Comparison of ENCODE assay signal across 23 mouse cellular contexts in the genomic region with DNA sequence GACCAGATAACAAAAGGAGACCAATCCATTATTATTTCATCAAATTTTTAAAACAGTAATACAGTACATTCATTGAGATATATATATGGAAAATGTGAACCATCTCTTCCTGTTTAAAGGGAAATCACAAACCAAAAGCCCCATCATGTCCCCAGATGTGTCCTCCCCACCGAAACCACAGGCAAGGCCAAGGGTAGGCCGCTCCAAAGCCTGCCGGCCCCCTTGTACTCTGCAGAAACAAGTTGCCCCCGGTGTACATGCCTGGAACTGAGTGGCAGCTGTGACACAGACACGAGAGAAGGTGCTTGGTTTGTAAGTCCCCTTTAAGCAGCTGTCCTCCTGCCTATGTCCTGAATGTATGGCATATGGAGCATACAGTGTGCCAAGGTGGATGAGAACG.
DNase-seq lines count a peak whose midpoint lies in the region; ATAC-seq and TF ChIP-seq lines count a peak whose summit lies in the region.
"Had no signal": no experiment of that assay in that cellular context is flagged by ENCODE, and none has a peak within 500 bp of the region (broad histone marks: within the 10 kb centered on the region; RNA-seq: fewer than 3 reads in every experiment).

No protein-coding gene starts in this region.

- no peak overlapping the region for H3K27ac ChIP-seq in heart, embryonic 12.5 days (ENCODE audit: poor library complexity, severe bottlenecking)
- no peak overlapping the region for H3K27ac ChIP-seq in kidney, embryonic 16.5 days (ENCODE audit: low read length)
- no peak overlapping the region for H3K27ac ChIP-seq in kidney, adult 2 months (ENCODE audit: insufficient read depth, low read depth, low read length)
- H3K27ac ChIP-seq: embryonic facial prominence, embryonic 13.5 days; forebrain, embryonic 13.5 days; heart, embryonic 10.5 days; layer of hippocampus, adult 2 months; limb, embryonic 13.5 days; liver, embryonic 12.5 days had no signal

- peaks cover 20% of the 10 kb centered on the region; the same call in 1 of the 2 replicates for H3K36me3 ChIP-seq in heart, embryonic 12.5 days
- peaks cover 23% of the 10 kb centered on the region for H3K36me3 ChIP-seq in kidney, embryonic 16.5 days (ENCODE audit: insufficient read depth, low read length)
- H3K36me3 ChIP-seq in kidney, adult 2 months (ENCODE audit: control insufficient read depth, insufficient read depth, low read length): no peaks in the 10 kb centered on the region; the same call in 1 of the 2 replicates
- H3K36me3 ChIP-seq in splenic B cell, adult 2 months (ENCODE audit: control insufficient read depth, insufficient read depth, low read length, poor library complexity, severe bottlenecking): peaks cover 10% of the 10 kb centered on the region; the same call in 1 of the 2 replicates

- peak; percentile 83 for DNase-seq in heart, adult 11 months
- no peak for DNase-seq in kidney, adult 2 months
- peak; percentile 31 for DNase-seq in brain, embryonic 14.5 days (ENCODE audit: low read depth)
- peak; percentile 3 for DNase-seq in splenic B cell, adult 2 months (ENCODE audit: low read depth, low spot score)
- DNase-seq in adrenal gland, postnatal 36 days: no peak
- DNase-seq: embryo, embryonic 11 days; kidney, postnatal 25 days; layer of hippocampus, postnatal 36 days; lung, adult 2 months; lung, postnatal 14 days; midbrain, embryonic 14.5 days; right cerebral cortex, postnatal 14 days; spleen, adult 18-20 months; thymus, postnatal 25 days had no signal

- no peak overlapping the region for H3K4me3 ChIP-seq in heart, embryonic 12.5 days
- no peak overlapping the region for H3K4me3 ChIP-seq in kidney, embryonic 16.5 days (ENCODE audit: low read length)
- H3K4me3 ChIP-seq in kidney, adult 2 months (ENCODE audit: insufficient read depth, low read depth, low read length): no peak overlapping the region
- H3K4me3 ChIP-seq: embryonic facial prominence, embryonic 13.5 days; forebrain, embryonic 13.5 days; heart, embryonic 10.5 days; layer of hippocampus, adult 2 months; limb, embryonic 13.5 days; liver, embryonic 12.5 days had no signal

- H3K9ac ChIP-seq in heart, embryonic 12.5 days: no peak overlapping the region
- H3K9ac ChIP-seq in kidney, embryonic 16.5 days (replicated peaks; ENCODE audit: low read length): no peak overlapping the region
- H3K9ac ChIP-seq: embryonic facial prominence, embryonic 13.5 days; forebrain, embryonic 13.5 days; limb, embryonic 13.5 days; liver, embryonic 12.5 days had no signal

- no peaks in the 10 kb centered on the region for H3K27me3 ChIP-seq in heart, embryonic 12.5 days (replicated peaks)
- no peaks in the 10 kb centered on the region for H3K27me3 ChIP-seq in kidney, embryonic 16.5 days (ENCODE audit: insufficient read depth, low read length)
- H3K27me3 ChIP-seq in kidney, adult 2 months (replicated peaks; ENCODE audit: control insufficient read depth, insufficient read depth, low read length): no peaks in the 10 kb centered on the region
- no peaks in the 10 kb centered on the region for H3K27me3 ChIP-seq in splenic B cell, adult 2 months (ENCODE audit: control insufficient read depth, insufficient read depth, low read length, poor library complexity, severe bottlenecking)
- H3K27me3 ChIP-seq: embryonic facial prominence, embryonic 13.5 days; forebrain, embryonic 13.5 days; limb, embryonic 13.5 days; liver, embryonic 12.5 days had no signal

- no peak overlapping the region for H3K4me2 ChIP-seq in heart, embryonic 12.5 days
- H3K4me2 ChIP-seq in kidney, embryonic 16.5 days (replicated peaks; ENCODE audit: low read depth, low read length): no peak overlapping the region
- H3K4me2 ChIP-seq: embryonic facial prominence, embryonic 13.5 days; forebrain, embryonic 13.5 days; limb, embryonic 13.5 days; liver, embryonic 12.5 days had no signal

- peaks cover 19% of the 10 kb centered on the region for H3K4me1 ChIP-seq in heart, embryonic 12.5 days (replicated peaks)
- H3K4me1 ChIP-seq in kidney, embryonic 16.5 days (ENCODE audit: insufficient read depth, low read length): peaks cover 10% of the 10 kb centered on the region; the same call in 1 of the 2 replicates
- H3K4me1 ChIP-seq in kidney, adult 2 months (ENCODE audit: control insufficient read depth, insufficient read depth, low read length): no peaks in the 10 kb centered on the region
- H3K4me1 ChIP-seq: embryonic facial prominence, embryonic 13.5 days; limb, embryonic 13.5 days; liver, embryonic 12.5 days had no signal

- TF ChIP-seq POLR2A in kidney, adult 2 months (IDR thresholded peaks at IDR 0.05; ENCODE audit: low read depth, low read length): no peak
- no peak for TF ChIP-seq POLR2A in brain, embryonic 14.5 days (IDR thresholded peaks at IDR 0.05; ENCODE audit: borderline replicate concordance, extremely low read depth, insufficient read depth, insufficient read length, poor library complexity, severe bottlenecking)

- no peak for TF ChIP-seq CTCF in kidney, adult 2 months (conservative IDR thresholded peaks at IDR 0.05; ENCODE audit: insufficient read depth, insufficient read length, low read depth, low read length)
- 0 out of 2 replicates have a peak, but pooled peaks have one; percentile 7 for TF ChIP-seq CTCF in brain, embryonic 14.5 days (IDR thresholded peaks at IDR 0.05; ENCODE audit: borderline replicate concordance, extremely low read depth, insufficient read depth, insufficient read length)

- no peaks in the 10 kb centered on the region for H3K9me3 ChIP-seq in heart, embryonic 12.5 days (replicated peaks)
- H3K9me3 ChIP-seq in kidney, embryonic 16.5 days (ENCODE audit: low read length): no peaks in the 10 kb centered on the region
- H3K9me3 ChIP-seq: embryonic facial prominence, embryonic 13.5 days; forebrain, embryonic 13.5 days; heart, embryonic 10.5 days; limb, embryonic 13.5 days; liver, embryonic 12.5 days had no signal

- no peak for ATAC-seq in heart, embryonic 12.5 days (ENCODE audit: insufficient number of reproducible peaks, low FRiP score)
- 0 out of 2 replicates have a peak, but pooled peaks have one; percentile 23 for ATAC-seq in kidney, embryonic 16.5 days (ENCODE audit: low FRiP score, low TSS enrichment)
- ATAC-seq: forebrain, embryonic 13.5 days; intestine, postnatal 0 days; liver, embryonic 12.5 days had no signal

- WGBS in heart, embryonic 12.5 days: 86% methylated on average over 6 of the region's 6 CpGs
- WGBS in kidney, embryonic 16.5 days: 74% methylated on average over 6 of the region's 6 CpGs
- WGBS in kidney, adult 2 months: 74% methylated on average over 6 of the region's 6 CpGs

Comparison
In these comparisons a context has a peak if more than half of its experiments do, and no peak if none do; other contexts are left out.
1. DNase-seq: peak in heart, adult 11 months (single experiment), brain, embryonic 14.5 days (single experiment) and splenic B cell, adult 2 months (single experiment); none in kidney, adult 2 months (single experiment) and adrenal gland, postnatal 36 days (0 of 2).